Mouse (Mus musculus): ENCODE results near the gene Prkca.

DNA sequence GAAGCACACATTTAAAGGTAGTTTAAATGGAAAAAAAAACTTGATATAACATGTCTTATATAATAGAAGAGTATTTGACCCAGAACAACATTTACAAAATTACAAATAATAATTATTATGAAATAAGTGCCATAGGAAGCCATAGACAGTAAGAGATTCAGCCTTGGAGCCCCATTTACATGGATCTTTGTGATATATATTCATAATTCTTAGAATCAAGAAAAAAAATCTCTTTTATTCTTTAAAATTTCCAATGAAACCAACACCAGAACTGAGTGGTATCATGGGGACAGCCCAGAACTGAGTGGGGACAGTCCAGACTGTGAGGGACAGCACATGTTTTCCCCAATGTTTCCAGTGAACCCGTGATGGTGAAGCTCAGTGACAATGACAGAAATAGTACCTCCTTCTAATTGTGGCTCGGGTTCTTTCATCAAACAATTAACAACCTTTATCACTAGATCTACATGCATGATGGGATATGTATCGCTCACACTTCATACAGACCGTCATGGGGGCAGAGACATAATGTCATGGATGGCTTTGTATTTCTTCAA is 144.2 kb downstream of the Prkca start:
- TF ChIP-seq POLR2A (IDR thresholded peaks at IDR 0.05; ENCODE audit: low read depth, low read length) (no peak), CTCF (IDR thresholded peaks at IDR 0.05; ENCODE audit: borderline replicate concordance, insufficient read depth, low read length) (no peak)
